Mouse (Mus musculus) liver, embryonic 12.5 days (tissue): ENCODE results near the gene Vangl1. TPM values are rescaled to one million over a fixed set of nuclear protein-coding genes. Genes with fewer than 3 reads are reported as not detected.
"Not testable (repeated sequence)": the region's sequence is repeated elsewhere in the genome, so short reads cannot be mapped to it uniquely, and the experiment has no call there.

Experiments
- ATAC-seq: fragments of 200-750 bp; cut with Nextera tagmentation; 2 replicates; pipeline ENCODE4 v1.8.0; 2017; ENCODE audit warnings: moderate number of reproducible peaks, mild to moderate bottlenecking, moderate library complexity
- H3K27ac ChIP-seq: fragments of 300-500 bp; sonication (generic); 2 replicates; pipeline ENCODE4 v1.5.1; 2016; ENCODE audit warnings: mild to moderate bottlenecking
- H3K27me3 ChIP-seq: fragments of 300-500 bp; sonication (generic); replicated peaks from 2 replicates; pipeline ENCODE4 v1.6.1; 2016; ENCODE audit warnings: mild to moderate bottlenecking, moderate library complexity
- H3K36me3 ChIP-seq: fragments of 300-500 bp; sonication (generic); 2 replicates; pipeline ENCODE4 v1.6.1; 2016; ENCODE audit warnings: mild to moderate bottlenecking, moderate library complexity
- H3K4me1 ChIP-seq: fragments of 300-500 bp; sonication (generic); 2 replicates; pipeline ENCODE4 v1.6.1; 2016
- H3K4me2 ChIP-seq: fragments of 300-500 bp; sonication (generic); 2 replicates; pipeline ENCODE4 v1.6.1; 2016; ENCODE audit warnings: mild to moderate bottlenecking, moderate library complexity
- H3K4me3 ChIP-seq: fragments of 300-500 bp; sonication (generic); 2 replicates; pipeline ENCODE4 v1.5.1; 2016; ENCODE audit warnings: mild to moderate bottlenecking, moderate library complexity
- H3K9ac ChIP-seq: fragments of 300-500 bp; sonication (generic); 2 replicates; pipeline ENCODE4 v1.6.1; 2016; ENCODE audit warnings: mild to moderate bottlenecking, moderate library complexity
- H3K9me3 ChIP-seq: fragments of 300-500 bp; sonication (generic); replicated peaks from 2 replicates; pipeline ENCODE4 v1.6.1; 2016; ENCODE audit warnings: mild to moderate bottlenecking, moderate library complexity
- WGBS: fragments of 180-500 bp; shearing (Covaris S2); methylation state at CpG from one replicate; pipeline ENCODE4 v1.1.7; 2016; ENCODE audit not compliant: insufficient replicate concordance; 5-methylcytosine and 5-hydroxymethylcytosine counted together
- polyA plus RNA-seq: library from polyadenylated mRNA; unstranded; fragments of >200 nt; fragmentation: Nextera tagmentation; extraction: Ambion mirVana; gene quantifications from 2 replicates; pipeline ENCODE4 v1.2.1, GENCODE M21; 2016

Gene Vangl1
- polyA plus RNA-seq, 1 experiment from 2014 or later: 76.3 TPM

DNA sequence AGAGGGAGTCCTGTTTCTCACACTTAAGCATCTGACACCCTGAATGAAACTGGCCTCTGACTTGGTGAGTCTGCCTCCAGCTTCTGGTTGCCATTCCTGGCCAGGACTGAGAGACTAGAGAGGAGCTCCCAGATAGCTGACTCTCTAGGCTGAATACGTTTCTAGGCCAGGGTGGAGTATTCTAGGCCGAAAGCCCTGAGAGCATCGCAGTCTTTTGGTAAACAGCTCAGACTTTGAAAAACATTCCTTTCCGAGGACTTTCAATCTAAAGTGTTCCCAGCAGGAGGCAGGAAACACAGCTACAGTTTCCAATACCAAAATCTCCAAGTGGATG lies 38.2 kb downstream of the Vangl1 start:
- ATAC-seq: peak; percentile 62

DNA sequence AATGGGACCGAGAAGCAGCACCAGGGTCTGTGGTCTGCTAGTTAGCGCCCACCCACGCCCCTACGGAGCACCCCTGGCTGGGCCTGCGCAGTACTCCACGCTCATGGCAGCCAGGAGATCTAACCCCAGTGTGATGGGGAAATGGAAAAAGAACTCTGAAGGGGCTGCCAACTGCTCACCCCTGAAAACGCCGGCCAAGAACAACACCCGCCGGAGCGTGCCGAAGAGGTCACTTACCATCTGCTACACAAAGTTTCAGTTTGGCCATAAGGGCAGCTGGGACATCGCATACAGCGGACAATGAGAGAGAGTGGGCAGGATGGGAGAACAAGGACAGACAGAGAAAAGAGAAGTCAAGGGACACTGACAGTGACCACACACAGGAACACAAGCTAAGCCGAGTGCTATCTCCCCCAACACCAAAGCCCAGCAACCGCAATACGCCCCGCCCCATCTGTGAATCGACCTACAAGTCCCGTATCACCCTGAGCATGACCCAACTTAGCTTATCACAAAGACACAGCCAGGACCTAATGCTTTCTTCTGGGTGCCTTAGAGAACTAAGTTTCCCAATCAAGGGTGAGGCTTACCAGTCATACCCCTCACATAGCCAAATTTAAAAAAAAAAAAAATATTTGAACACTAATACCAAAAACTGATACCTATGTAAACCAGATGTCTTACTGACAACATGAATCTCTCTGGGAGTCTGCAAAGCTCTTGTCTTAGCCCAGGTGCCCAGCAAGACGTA lies 38.8 kb downstream of the Vangl1 start:
- Histone ChIP-seq H3K9ac (peak overlapping the region; percentile 96), H3K4me3 (peak overlapping the region; percentile 80), H3K9me3 (no peaks in the 10 kb centered on the region), H3K27ac (peak overlapping the region; percentile 100), H3K4me2 (peak overlapping the region; percentile 83), H3K36me3 (peaks cover 43% of the 10 kb centered on the region), H3K27me3 (no peaks in the 10 kb centered on the region), H3K4me1 (peaks cover 75% of the 10 kb centered on the region)
- ATAC-seq: peak; percentile 95
- 22% methylated on average over 21 of the region's 21 CpGs for WGBS

More for the DNA sequence above, 38.2 kb downstream of the Vangl1 start:
- 25% methylated on average over 4 of the region's 4 CpGs for WGBS
- Histone ChIP-seq H3K4me2 (peak overlapping the region; percentile 83), H3K27me3 (no peaks in the 10 kb centered on the region), H3K4me1 (peaks cover 70% of the 10 kb centered on the region), H3K4me3 (peak overlapping the region; percentile 34), H3K27ac (peak overlapping the region; percentile 100), H3K9ac (peak overlapping the region; percentile 68), H3K36me3 (peaks cover 37% of the 10 kb centered on the region), H3K9me3 (no peaks in the 10 kb centered on the region)

DNA sequence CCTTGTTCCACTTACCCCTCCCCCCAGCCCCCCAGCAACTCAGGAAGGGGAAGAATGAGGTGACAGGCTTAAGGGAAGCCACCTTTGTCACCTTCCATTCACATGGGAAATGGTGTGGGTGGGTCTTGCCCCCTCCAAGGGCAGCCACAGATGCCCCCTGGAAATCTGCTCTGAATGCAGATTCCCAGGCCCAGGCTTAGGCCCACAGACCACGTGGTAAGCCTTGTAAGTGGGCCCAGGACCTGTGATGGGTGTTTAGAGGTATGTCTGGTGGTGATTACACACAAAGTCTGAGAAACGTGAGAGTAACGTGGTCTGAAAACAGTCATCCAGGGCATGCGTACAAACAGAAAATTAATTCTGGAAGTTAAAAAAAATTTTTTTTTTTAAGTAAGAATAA lies 39.6 kb downstream of the Vangl1 start:
- Histone ChIP-seq H3K4me2 (peak overlapping the region; percentile 83), H3K27me3 (no peaks in the 10 kb centered on the region), H3K36me3 (peaks cover 51% of the 10 kb centered on the region), H3K27ac (peak overlapping the region; percentile 100), H3K9ac (peak overlapping the region; percentile 96), H3K9me3 (no peaks in the 10 kb centered on the region), H3K4me1 (peaks cover 83% of the 10 kb centered on the region), H3K4me3 (peak overlapping the region; percentile 80)
- ATAC-seq: no peak
- WGBS: 12% methylated on average over 4 of the region's 4 CpGs

DNA sequence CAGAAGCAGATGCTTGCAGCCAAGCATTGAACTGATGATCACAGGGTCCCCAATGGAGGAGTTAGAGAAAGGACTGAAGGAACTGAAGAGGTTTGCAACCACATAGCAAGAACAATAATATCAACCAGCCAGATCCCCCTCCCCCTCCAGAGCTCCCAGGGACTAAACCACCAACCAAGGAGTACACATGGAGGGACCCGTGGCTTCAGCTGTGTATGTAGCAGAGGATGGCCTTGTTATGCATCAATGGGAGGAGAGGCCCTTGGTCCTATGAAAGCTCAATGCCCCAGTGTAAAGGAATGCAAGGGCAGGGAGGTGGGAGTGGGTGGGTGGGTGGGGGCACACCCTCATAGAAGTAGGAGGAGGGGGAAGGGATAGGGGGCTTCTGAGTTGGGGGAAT lies 40.6 kb downstream of the Vangl1 start:
- Histone ChIP-seq H3K4me3 (peak overlapping the region; percentile 80), H3K36me3 (peaks cover 61% of the 10 kb centered on the region), H3K4me2 (peak overlapping the region; percentile 83), H3K4me1 (peaks cover 90% of the 10 kb centered on the region), H3K27ac (peak overlapping the region; percentile 100), H3K9ac (peak overlapping the region; percentile 96)
- WGBS: 43% methylated on average over 1 of the region's 1 CpGs
- not testable (repeated sequence) for ATAC-seq, H3K9me3 ChIP-seq, H3K27me3 ChIP-seq

DNA sequence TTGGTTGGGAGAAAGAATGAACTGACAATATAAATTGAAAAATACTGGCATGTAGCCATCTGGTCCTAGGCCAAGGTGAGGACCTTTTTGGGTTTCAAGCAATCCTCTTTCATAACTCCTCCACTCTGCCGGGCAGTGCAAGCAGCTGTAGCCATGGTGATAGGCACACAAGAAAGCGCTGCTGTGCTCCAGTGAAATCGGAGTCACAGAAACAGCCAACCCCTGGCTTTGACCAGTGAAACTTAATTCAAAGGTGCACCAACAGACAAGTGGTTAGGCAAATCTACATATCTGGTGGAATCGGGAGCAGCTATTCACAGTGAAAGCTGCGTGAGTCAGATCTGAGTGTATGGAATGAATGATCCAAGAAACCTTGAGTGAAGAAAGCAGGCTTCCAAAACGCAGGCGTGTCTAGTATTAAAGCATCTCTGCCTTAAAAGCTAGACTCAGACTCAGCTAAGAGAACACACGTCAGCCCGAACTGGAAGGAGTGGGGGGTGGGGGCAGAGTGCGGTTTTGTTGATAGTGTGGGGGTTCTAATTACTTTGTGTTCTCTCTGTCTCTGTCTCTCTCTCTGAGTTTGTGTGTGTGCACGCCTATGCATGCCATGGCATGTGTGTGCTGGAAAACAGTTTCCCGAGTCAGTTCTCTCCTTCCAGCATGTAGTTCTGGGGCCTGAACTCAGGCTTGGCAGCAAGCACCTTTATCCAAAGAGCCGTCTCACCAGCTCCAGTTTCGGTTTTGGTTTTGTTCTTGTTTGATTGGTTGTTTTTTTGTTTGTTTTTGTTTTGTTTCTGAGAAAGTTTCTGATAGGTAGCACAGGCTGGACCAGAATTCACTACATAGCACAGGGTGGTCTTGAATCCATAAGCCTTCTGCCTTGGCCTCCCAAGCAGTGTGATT lies 44.8 kb downstream of the Vangl1 start:
- peaks cover 79% of the 10 kb centered on the region for H3K4me1 ChIP-seq
- WGBS: 72% methylated on average over 14 of the region's 14 CpGs
- no peaks in the 10 kb centered on the region for H3K9me3 ChIP-seq
- H3K4me3 ChIP-seq: no peak overlapping the region
- H3K27me3 ChIP-seq: no peaks in the 10 kb centered on the region
- peaks cover 92% of the 10 kb centered on the region for H3K36me3 ChIP-seq
- H3K27ac ChIP-seq: peak overlapping the region; percentile 70
- H3K4me2 ChIP-seq: peak overlapping the region; percentile 83
- H3K9ac ChIP-seq: peak overlapping the region; percentile 25; the same call in 1 of the 2 replicates
- 0 out of 2 replicates have a peak, but pooled peaks have one; percentile 34 for ATAC-seq

DNA sequence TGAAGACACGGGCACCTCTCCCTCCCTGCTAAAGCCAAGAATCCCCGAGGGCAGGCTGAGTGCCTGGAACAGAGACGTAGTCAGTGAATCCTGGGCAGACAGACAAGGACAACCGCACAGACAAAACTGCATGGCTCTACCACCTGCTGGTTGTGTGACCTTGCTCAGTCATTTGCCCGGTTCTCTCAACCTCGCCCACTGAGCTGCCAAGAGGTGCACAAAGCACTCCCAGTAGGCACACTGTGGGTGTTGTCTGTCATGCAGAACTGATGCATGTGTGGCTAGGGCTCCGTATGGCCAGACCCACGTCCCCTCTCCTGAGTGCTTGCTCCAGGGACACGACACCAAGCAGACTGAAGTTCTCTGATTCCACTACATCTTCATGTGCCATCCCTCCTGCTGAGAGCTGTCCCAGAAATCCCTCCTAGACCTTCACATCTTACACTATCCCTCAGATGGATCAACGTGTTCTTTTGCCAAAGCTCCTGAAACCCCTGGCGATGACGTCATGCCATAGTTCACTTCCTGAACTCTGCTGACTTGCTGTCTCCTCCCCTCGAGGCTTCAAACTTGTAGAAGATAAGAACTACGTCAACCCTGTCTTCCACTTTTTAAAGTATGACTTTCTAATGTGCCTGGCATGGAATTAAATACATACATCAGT lies 45.6 kb downstream of the Vangl1 start:
- 67% methylated on average over 14 of the region's 14 CpGs for WGBS
- peak overlapping the region; percentile 70 for H3K27ac ChIP-seq
- no peaks in the 10 kb centered on the region for H3K9me3 ChIP-seq
- H3K9ac ChIP-seq: no peak overlapping the region; the same call in 1 of the 2 replicates
- H3K36me3 ChIP-seq: peaks cover 90% of the 10 kb centered on the region
- H3K4me2 ChIP-seq: peak overlapping the region; percentile 83; the same call in 1 of the 2 replicates
- H3K27me3 ChIP-seq: no peaks in the 10 kb centered on the region
- peaks cover 71% of the 10 kb centered on the region for H3K4me1 ChIP-seq
- no peak overlapping the region for H3K4me3 ChIP-seq
- ATAC-seq: no peak

DNA sequence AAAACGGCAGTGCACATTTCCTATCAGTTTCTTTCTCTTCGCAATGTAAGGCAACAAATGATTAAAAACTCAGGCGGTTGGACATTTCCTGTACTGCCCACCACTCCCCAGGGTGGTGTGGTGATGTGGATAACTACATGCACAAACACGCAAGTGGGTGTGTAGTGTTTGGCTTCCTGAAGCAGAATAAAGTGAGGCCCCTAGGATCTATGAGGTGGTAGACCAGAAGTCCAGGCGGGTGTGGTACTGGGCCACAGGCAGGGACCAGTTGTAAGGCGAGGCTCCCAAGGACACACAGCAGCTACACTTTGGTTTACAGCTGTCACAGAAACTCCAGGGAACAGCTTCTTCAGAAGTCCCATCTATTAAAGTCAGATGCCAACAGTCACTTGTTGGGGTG lies 46.8 kb downstream of the Vangl1 start:
- H3K4me3 ChIP-seq: no peak overlapping the region
- peak; percentile 28; the same call in 1 of the 2 replicates for ATAC-seq
- no peak overlapping the region for H3K4me2 ChIP-seq
- no peak overlapping the region for H3K9ac ChIP-seq
- H3K36me3 ChIP-seq: peaks cover 78% of the 10 kb centered on the region
- H3K4me1 ChIP-seq: peaks cover 62% of the 10 kb centered on the region
- H3K27ac ChIP-seq: no peak overlapping the region
- WGBS: 43% methylated on average over 6 of the region's 6 CpGs
- H3K9me3 ChIP-seq: no peaks in the 10 kb centered on the region
- no peaks in the 10 kb centered on the region for H3K27me3 ChIP-seq

DNA sequence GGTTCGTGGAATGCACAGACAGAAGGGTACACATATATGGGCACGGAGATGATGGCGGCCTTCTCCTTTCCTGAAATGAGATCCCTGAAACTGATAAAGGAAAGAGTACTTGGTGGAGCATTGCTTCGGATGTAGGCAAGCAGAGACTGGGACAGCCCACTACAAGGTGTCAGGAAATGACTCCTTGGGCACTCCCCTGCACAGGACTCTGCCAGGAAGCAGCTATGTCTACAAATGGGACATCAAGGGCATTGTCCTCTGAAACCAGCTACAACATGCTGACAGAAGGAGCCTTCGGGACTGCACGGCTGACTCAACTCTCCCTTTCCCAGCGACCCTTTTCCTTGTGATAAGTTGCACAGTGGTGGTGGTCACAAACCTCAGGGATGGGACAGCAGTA lies 47.8 kb downstream of the Vangl1 start:
- H3K4me3 ChIP-seq: no peak overlapping the region
- no peak overlapping the region for H3K9ac ChIP-seq
- peaks cover 57% of the 10 kb centered on the region for H3K4me1 ChIP-seq
- peaks cover 69% of the 10 kb centered on the region for H3K36me3 ChIP-seq
- no peaks in the 10 kb centered on the region for H3K9me3 ChIP-seq
- 0 out of 2 replicates have a peak overlapping the region, but pooled peaks have one; percentile 11 for H3K27ac ChIP-seq
- 83% methylated on average over 7 of the region's 7 CpGs for WGBS
- ATAC-seq: no peak
- H3K4me2 ChIP-seq: no peak overlapping the region
- no peaks in the 10 kb centered on the region for H3K27me3 ChIP-seq

DNA sequence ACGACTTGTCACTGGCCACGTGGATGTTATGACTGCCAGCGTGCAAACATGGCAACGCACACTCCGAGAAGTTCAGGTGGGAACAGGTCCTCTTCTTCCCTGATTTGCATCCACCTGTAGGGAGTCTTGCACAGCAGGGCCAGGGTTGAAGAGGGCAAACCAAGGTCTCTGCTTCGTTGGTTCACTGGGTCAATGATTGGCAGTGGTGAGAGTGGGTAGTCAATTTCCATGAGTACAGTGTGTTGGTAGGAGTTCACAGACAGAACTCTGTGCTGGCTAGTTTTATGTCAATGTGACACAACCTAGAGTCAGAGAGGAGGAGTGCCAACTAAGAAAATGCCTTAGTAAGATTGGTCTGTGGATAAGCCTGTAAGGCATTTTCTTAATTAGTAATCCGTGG lies 50.4 kb downstream of the Vangl1 start:
- H3K9ac ChIP-seq: no peak overlapping the region
- H3K36me3 ChIP-seq: peaks cover 42% of the 10 kb centered on the region
- H3K9me3 ChIP-seq: no peaks in the 10 kb centered on the region
- no peaks in the 10 kb centered on the region for H3K27me3 ChIP-seq
- 84% methylated on average over 7 of the region's 7 CpGs for WGBS
- peaks cover 30% of the 10 kb centered on the region for H3K4me1 ChIP-seq
- H3K27ac ChIP-seq: no peak overlapping the region
- no peak for ATAC-seq
- no peak overlapping the region for H3K4me2 ChIP-seq
- H3K4me3 ChIP-seq: no peak overlapping the region

DNA sequence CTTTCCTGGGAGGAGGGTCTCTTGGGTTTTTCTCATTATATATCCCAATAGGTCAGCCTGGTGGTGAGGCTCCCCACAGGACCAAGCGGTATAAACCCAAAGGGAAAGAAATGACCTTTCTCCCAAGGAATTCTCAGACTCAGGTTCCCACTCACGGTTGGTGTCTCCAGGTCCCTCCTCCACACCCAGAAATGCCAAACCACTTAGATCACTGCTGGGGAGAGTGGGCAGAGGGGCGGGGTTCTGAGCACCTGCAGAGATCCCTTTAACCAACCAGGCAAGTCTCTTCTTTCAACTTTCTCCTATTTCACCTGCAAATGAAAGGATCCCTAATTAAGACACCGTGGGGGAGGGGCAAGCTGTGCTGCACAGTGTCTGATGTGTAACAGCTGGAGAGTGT lies 51.6 kb downstream of the Vangl1 start:
- H3K4me2 ChIP-seq: no peak overlapping the region
- H3K27ac ChIP-seq: peak overlapping the region; percentile 20; the same call in 1 of the 2 replicates
- H3K4me3 ChIP-seq: no peak overlapping the region
- peaks cover 22% of the 10 kb centered on the region for H3K4me1 ChIP-seq
- ATAC-seq: no peak; the same call in 1 of the 2 replicates
- no peaks in the 10 kb centered on the region for H3K27me3 ChIP-seq
- no peak overlapping the region for H3K9ac ChIP-seq
- H3K9me3 ChIP-seq: no peaks in the 10 kb centered on the region
- peaks cover 30% of the 10 kb centered on the region for H3K36me3 ChIP-seq
- 68% methylated on average over 4 of the region's 4 CpGs for WGBS

DNA sequence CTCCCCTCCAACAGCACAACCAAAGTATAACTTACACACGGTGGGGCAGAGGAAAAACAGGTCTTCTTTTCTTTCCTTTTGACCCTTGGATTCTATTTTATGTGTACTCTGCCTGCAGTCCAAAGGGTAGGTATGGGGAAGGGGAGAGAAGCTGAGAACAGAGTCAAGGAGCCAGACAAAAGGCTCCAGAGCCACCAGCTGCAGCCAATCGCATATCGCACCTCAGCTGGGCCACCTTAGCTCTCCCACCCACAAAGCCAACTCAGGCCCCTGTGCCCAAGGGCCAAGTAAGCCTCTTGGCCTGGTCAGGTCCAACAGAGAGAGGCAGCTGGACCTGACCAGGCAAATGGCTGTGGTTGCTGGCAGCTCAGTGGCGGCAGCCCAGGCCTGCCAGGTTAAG lies 52.0 kb downstream of the Vangl1 start:
- Histone ChIP-seq H3K27ac (peak overlapping the region; percentile 20; the same call in 1 of the 2 replicates), H3K27me3 (no peaks in the 10 kb centered on the region), H3K9ac (no peak overlapping the region), H3K4me3 (no peak overlapping the region), H3K36me3 (peaks cover 26% of the 10 kb centered on the region), H3K4me2 (no peak overlapping the region), H3K4me1 (peaks cover 20% of the 10 kb centered on the region), H3K9me3 (no peaks in the 10 kb centered on the region)
- ATAC-seq: no peak; the same call in 1 of the 2 replicates
- WGBS: 73% methylated on average over 4 of the region's 4 CpGs
